Mouse (Mus musculus) forebrain, embryonic 14.5 days (tissue): ENCODE measurements around the gene Cep97. TPM values are rescaled to one million over a fixed set of nuclear protein-coding genes. Genes with fewer than 3 reads are reported as not detected.
A peak's percentile ranks its signal among the peaks of the same experiment; 100 is the strongest.

ENCODE experiments used
- ATAC-seq: fragments of 200-750 bp; cut with Nextera tagmentation; 2 replicates; pipeline ENCODE4 v1.8.0; 2017; ENCODE audit warnings: mild to moderate bottlenecking, moderate library complexity
- DNase-seq: peaks from one replicate; pipeline ENCODE4 v3.0.0-alpha.2; 2015; ENCODE audit warnings: low spot score
- H3K27ac ChIP-seq: fragments of 300-500 bp; sonication (generic); 2 replicates; pipeline ENCODE4 v1.5.1; 2014; ENCODE audit warnings: low read depth, mild to moderate bottlenecking, control low read depth, low read length, moderate library complexity
- H3K27me3 ChIP-seq: fragments of 300-500 bp; sonication (generic); replicated peaks from 2 replicates; pipeline ENCODE4 v1.6.1; 2014; ENCODE audit warnings: low read length, control low read depth, mixed read lengths; ENCODE audit not compliant: control insufficient read depth, insufficient read depth
- H3K36me3 ChIP-seq: fragments of 300-500 bp; sonication (generic); 2 replicates; pipeline ENCODE4 v1.6.1; 2014; ENCODE audit warnings: low read length, control low read depth; ENCODE audit not compliant: control insufficient read depth, insufficient read depth
- H3K4me1 ChIP-seq: fragments of 300-500 bp; sonication (generic); 2 replicates; pipeline ENCODE4 v1.6.1; 2014; ENCODE audit warnings: antibody characterized with exemption, low read length, control low read depth; ENCODE audit not compliant: control insufficient read depth, insufficient read depth
- H3K4me2 ChIP-seq: fragments of 300-500 bp; sonication (generic); 2 replicates; pipeline ENCODE4 v1.6.1; 2014; ENCODE audit warnings: mild to moderate bottlenecking, control low read depth, low read length
- H3K4me3 ChIP-seq: fragments of 300-500 bp; sonication (generic); 2 replicates; pipeline ENCODE4 v1.5.1; 2014; ENCODE audit warnings: low read depth, low read length, control low read depth
- H3K9ac ChIP-seq: fragments of 300-500 bp; sonication (generic); 2 replicates; pipeline ENCODE4 v1.6.1; 2014; ENCODE audit warnings: mild to moderate bottlenecking, low read length, control low read depth, moderate library complexity
- H3K9me3 ChIP-seq: fragments of 300-500 bp; sonication (generic); replicated peaks from 2 replicates; pipeline ENCODE4 v1.6.1; 2016; ENCODE audit warnings: low read length, control low read depth, mixed read lengths; ENCODE audit not compliant: control insufficient read depth
- WGBS: fragments of 180-500 bp; shearing (Covaris S2); extraction: QIAGEN DNeasy Blood & Tissue Kit; methylation state at CpG from one replicate; pipeline ENCODE4 v1.1.7; 2014; 5-methylcytosine and 5-hydroxymethylcytosine counted together
- polyA plus RNA-seq: library from polyadenylated mRNA; unstranded; fragments of >200 nt; fragmentation: Nextera tagmentation; extraction: Ambion mirVana; gene quantifications from 2 replicates; pipeline ENCODE4 v1.2.1, GENCODE M21; 2014

The Cep97 gene
- polyA plus RNA-seq, 1 experiment from 2014 or later: 15.8 TPM

DNA sequence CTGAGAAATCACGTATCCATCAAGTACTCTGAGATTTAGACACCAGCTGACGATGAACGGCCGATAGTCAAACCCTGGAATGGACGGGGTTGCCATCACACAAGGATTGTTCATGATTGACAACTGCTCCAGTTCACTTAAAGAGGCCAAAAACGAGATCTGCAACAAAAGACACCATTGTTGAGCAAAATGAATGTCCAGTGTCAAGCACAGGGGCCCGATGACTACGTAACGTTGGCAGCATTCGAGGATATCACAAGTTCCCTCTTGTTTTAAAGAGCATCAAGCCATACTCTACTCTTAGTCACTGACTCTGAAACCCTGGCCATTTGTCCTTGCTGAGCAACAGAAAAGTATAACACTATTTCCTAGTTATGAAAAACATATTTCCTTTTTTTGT is 12.6 kb downstream of the Cep97 start:
- H3K4me3 ChIP-seq: no peak overlapping the region
- DNase-seq: no peak

GRCm38 (mm10) chr16:55914716-55915115 is 19.9 kb downstream of the Cep97 start:
- Histone ChIP-seq H3K27ac (no peak overlapping the region), H3K27me3 (no peaks in the 10 kb centered on the region), H3K4me3 (no peak overlapping the region), H3K4me2 (no peak overlapping the region), H3K36me3 (peaks cover 60% of the 10 kb centered on the region), H3K9me3 (no peaks in the 10 kb centered on the region), H3K4me1 (no peaks in the 10 kb centered on the region), H3K9ac (no peak overlapping the region)
- no peak for ATAC-seq
- DNase-seq: no peak
- WGBS: 99% methylated on average over 7 of the region's 7 CpGs

More for the DNA sequence above, 12.6 kb downstream of the Cep97 start:
- 91% methylated on average over 10 of the region's 10 CpGs for WGBS
- ATAC-seq: no peak
- Histone ChIP-seq H3K4me1 (no peaks in the 10 kb centered on the region), H3K4me2 (no peak overlapping the region), H3K9me3 (no peaks in the 10 kb centered on the region), H3K9ac (no peak overlapping the region), H3K36me3 (peaks cover 57% of the 10 kb centered on the region), H3K27ac (no peak overlapping the region), H3K27me3 (no peaks in the 10 kb centered on the region)

GRCm38 (mm10) chr16:55910208-55910793 is 24.4 kb downstream of the Cep97 start:
- no peaks in the 10 kb centered on the region for H3K27me3 ChIP-seq
- H3K9me3 ChIP-seq: no peaks in the 10 kb centered on the region
- ATAC-seq: no peak
- H3K36me3 ChIP-seq: peaks cover 52% of the 10 kb centered on the region
- H3K9ac ChIP-seq: no peak overlapping the region
- no peak overlapping the region for H3K27ac ChIP-seq
- no peak for DNase-seq
- H3K4me1 ChIP-seq: no peaks in the 10 kb centered on the region
- WGBS: 88% methylated on average over 10 of the region's 10 CpGs
- H3K4me3 ChIP-seq: no peak overlapping the region
- no peak overlapping the region for H3K4me2 ChIP-seq

GRCm38 (mm10) chr16:55906928-55907679 is 27.6 kb downstream of the Cep97 start:
- Histone ChIP-seq H3K9ac (no peak overlapping the region), H3K27ac (no peak overlapping the region), H3K4me3 (no peak overlapping the region), H3K4me1 (no peaks in the 10 kb centered on the region), H3K27me3 (no peaks in the 10 kb centered on the region), H3K36me3 (peaks cover 54% of the 10 kb centered on the region), H3K9me3 (no peaks in the 10 kb centered on the region), H3K4me2 (no peak overlapping the region)
- ATAC-seq (no peak), DNase-seq (no peak)
- 93% methylated on average over 5 of the region's 5 CpGs for WGBS

GRCm38 (mm10) chr16:55905370-55905769 is 29.3 kb downstream of the Cep97 start:
- H3K27me3 ChIP-seq: no peaks in the 10 kb centered on the region
- H3K36me3 ChIP-seq: peaks cover 41% of the 10 kb centered on the region
- ATAC-seq: no peak
- no peak overlapping the region for H3K4me3 ChIP-seq
- no peak overlapping the region for H3K9ac ChIP-seq
- WGBS: 92% methylated on average over 25 of the region's 25 CpGs
- H3K4me2 ChIP-seq: no peak overlapping the region
- H3K27ac ChIP-seq: no peak overlapping the region
- H3K9me3 ChIP-seq: no peaks in the 10 kb centered on the region
- no peaks in the 10 kb centered on the region for H3K4me1 ChIP-seq
- DNase-seq: no peak

GRCm38 (mm10) chr16:55901839-55902756 is 32.6 kb downstream of the Cep97 start:
- H3K27ac ChIP-seq: no peak overlapping the region
- H3K4me2 ChIP-seq: no peak overlapping the region
- H3K36me3 ChIP-seq: peaks cover 25% of the 10 kb centered on the region
- H3K9ac ChIP-seq: no peak overlapping the region
- ATAC-seq (no peak), DNase-seq (no peak)
- H3K9me3 ChIP-seq: no peaks in the 10 kb centered on the region
- H3K4me3 ChIP-seq: no peak overlapping the region
- H3K4me1 ChIP-seq: no peaks in the 10 kb centered on the region
- no peaks in the 10 kb centered on the region for H3K27me3 ChIP-seq
- WGBS: 91% methylated on average over 14 of the region's 14 CpGs

DNA sequence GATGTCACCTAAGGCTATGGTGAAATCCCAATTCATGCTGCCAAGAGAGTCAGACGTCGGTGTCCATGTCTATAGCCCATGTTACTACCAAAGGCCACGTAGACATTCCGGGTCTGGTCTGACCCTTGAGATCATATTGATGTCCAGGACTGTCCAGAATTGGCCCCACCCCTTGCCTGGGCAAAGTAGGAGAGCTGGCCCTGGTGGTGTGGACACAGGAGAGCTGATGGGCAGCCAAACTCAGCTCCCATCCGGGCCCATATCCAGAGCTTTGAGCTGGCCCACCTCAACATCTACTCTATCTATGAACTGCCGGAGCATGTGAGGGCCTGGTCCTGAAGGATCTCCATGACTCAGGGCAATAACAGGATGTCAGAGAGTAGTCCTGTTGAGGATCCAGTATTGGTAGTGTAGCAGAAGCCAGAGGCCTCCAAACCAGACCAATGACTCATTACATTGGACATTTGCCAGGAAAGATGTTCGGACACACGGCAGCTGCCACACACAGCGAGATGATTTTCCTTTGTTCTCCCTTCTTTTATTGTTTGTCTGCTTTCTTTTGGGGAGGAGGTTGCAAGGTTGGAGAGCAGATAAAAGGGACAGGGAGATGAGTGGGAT is 36.2 kb downstream of the Cep97 start:
- 78% methylated on average over 9 of the region's 9 CpGs for WGBS
- Histone ChIP-seq H3K4me1 (0 out of 2 replicates have a peak, but pooled peaks cover 10% of the 10 kb centered on the region), H3K27ac (no peak overlapping the region), H3K9me3 (no peaks in the 10 kb centered on the region), H3K4me2 (no peak overlapping the region), H3K27me3 (no peaks in the 10 kb centered on the region), H3K9ac (no peak overlapping the region), H3K36me3 (0 out of 2 replicates have a peak, but pooled peaks cover 3% of the 10 kb centered on the region), H3K4me3 (no peak overlapping the region)
- ATAC-seq (no peak), DNase-seq (peak; percentile 20)

DNA sequence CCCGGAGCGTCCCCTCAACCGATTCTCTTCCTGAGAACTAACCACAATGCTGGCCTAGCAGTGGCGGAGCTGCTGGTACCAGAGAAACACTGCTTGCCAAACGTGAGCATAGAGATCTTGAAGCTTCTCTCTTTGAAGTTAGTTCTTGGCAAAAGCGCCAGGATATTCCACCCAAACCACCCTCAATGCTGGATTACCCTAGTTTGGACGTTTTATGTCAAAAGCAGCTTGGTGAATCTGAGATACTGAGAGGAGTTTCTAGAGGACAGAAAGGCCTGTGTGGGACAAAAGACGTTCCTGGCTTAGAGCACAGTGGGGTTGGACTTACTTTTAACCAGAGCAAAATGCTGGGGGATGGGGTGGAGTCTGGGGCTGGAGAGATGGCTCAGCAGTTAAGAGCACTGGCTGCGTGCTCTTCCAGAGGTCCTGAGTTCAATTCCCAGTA is 39.0 kb downstream of the Cep97 start:
- H3K4me1 ChIP-seq: 0 out of 2 replicates have a peak, but pooled peaks cover 10% of the 10 kb centered on the region
- 4% methylated on average over 9 of the region's 9 CpGs for WGBS

More for the DNA sequence above, 39.0 kb downstream of the Cep97 start:
- DNase-seq (peak; percentile 67), ATAC-seq (peak; percentile 19)
- H3K36me3 ChIP-seq: no peaks in the 10 kb centered on the region
- no peaks in the 10 kb centered on the region for H3K9me3 ChIP-seq
- peak overlapping the region; percentile 76 for H3K27ac ChIP-seq
- H3K4me2 ChIP-seq: peak overlapping the region; percentile 83
- H3K9ac ChIP-seq: peak overlapping the region; percentile 81
- peak overlapping the region; percentile 76 for H3K4me3 ChIP-seq
- no peaks in the 10 kb centered on the region for H3K27me3 ChIP-seq
